Mouse (Mus musculus): Measurements from ENCODE around the gene Lix1l. TPM values are rescaled to one million over a fixed set of nuclear protein-coding genes. Genes with fewer than 3 reads are reported as not detected.
A peak's percentile ranks its signal among the peaks of the same experiment; 100 is the strongest.

The Lix1l gene
- polyA plus RNA-seq, 2 experiments, result 0.32 to 2.9 TPM

DNA sequence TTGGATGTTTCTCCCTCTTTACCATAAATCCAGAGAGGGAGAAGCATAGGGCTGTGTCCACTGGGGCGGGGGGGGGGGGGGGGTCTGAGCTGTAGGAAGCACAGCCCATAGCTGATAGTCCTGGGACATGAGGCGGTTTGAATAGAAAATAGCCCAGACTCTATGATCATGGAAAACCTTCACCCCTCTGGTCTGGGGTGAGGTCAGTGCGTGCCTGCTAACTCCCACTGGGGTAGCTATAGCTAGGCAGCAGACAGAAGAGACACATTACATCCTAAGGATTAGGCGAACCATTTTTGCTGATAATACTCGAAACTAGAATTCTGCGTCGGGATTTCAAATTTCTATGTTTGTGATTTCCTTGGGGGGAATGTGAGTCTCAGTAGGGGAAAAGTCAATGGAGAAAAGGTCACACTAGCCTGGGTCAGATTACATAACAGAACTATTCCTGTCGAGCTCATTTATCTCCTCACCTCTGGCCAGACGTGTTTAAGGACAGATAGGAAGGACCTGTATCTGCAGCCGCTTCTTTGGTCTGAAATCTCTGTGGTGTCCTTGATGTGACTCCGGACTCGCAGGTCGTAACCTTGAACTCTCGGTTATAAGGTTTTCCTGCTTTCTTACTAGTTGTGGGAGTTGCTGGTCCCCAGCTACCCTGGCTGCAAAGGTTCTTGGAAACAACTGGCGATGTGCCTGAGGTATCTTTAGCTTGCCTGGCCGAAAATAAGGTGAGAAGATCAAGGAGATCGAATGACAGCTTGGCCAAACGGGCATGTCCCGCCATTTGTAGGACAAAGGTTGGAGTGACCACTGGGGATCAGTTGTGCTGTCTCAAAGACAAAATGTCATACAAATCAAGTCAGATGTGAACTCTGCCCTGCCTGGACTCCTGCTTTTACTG is 27.1 kb upstream of the Lix1l start:
- Histone ChIP-seq H3K36me3 (replicated peaks; ENCODE audit: control insufficient read depth, insufficient read depth, low read depth) (no peaks in the 10 kb centered on the region), H3K4me1 (replicated peaks; ENCODE audit: control insufficient read depth in 2 of 2, insufficient read depth in 2 of 2, low read length in 1 of 2) (peaks cover 5 to 30% of the 10 kb centered on the region in 2 experiments), H3K4me3 (ENCODE audit: insufficient read depth in 1 of 2, low read depth in 2 of 2, low read length in 2 of 2) (no peak overlapping the region), H3K27ac (no peak overlapping the region), H3K4me2 (ENCODE audit: low read depth) (no peak overlapping the region), H3K27me3 (ENCODE audit: control insufficient read depth, insufficient read depth, low read length) (no peaks in the 10 kb centered on the region), H3K9ac (replicated peaks) (no peak overlapping the region), H3K9me3 (ENCODE audit: control insufficient read depth, low read length) (no peaks in the 10 kb centered on the region)
- ATAC-seq (ENCODE audit: insufficient read depth) (no peak), DNase-seq (ENCODE audit: low read depth in 3 of 3, low spot score in 3 of 3) (no peak)
- WGBS (ENCODE audit: insufficient replicate concordance), result 62% methylated on average over 18 of the region's 19 CpGs
- TF ChIP-seq CTCF (IDR thresholded peaks at IDR 0.05; ENCODE audit: low read depth) (no peak), EP300 (IDR thresholded peaks at IDR 0.05; ENCODE audit: low read depth) (no peak)

DNA sequence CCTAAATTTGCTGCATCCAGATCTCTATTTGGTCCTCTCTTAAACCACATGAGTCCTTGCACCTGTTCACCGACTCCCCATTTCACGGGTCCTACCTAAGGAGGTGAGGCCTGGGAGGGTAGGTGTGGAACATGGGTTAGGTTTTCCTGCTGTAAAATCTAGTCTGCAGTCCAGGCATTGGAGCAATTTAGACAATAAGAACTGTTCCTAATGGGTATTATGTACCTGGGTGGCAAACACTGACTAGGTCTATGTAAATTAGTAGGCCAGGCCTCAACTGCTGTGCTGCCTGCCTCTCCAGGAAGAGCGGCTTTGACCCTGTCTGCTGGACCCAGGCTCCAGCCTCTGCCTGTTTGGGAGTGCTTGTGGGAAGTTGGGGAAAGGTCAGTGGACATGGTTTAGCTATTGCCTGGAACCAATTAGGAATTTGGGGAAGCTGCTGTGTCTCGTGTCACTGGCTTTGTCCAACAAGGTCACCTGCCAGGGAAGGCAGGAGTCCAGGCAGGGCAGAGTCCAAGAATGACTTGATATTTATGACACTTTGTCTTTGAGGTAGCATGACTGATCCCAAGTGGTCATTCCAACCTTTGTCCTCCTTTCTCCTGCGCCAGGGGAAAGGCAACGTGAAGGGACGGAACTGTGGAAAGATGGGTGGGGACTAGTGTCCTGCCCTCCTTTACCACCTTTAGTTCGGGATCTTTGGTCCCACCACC is 25.5 kb upstream of the Lix1l start:
- TF ChIP-seq EP300 (IDR thresholded peaks at IDR 0.05; ENCODE audit: low read depth), result no peak
- TF ChIP-seq CTCF (IDR thresholded peaks at IDR 0.05; ENCODE audit: low read depth), result no peak
- no peak for DNase-seq (ENCODE audit: low read depth in 3 of 3, low spot score in 3 of 3)
- ATAC-seq (ENCODE audit: insufficient read depth), result no peak
- no peak overlapping the region for H3K4me2 ChIP-seq (ENCODE audit: low read depth)
- peaks cover 9 to 34% of the 10 kb centered on the region in 2 experiments for H3K4me1 ChIP-seq (replicated peaks; ENCODE audit: control insufficient read depth in 2 of 2, insufficient read depth in 2 of 2, low read length in 1 of 2)
- H3K27ac ChIP-seq, result no peak overlapping the region
- no peak overlapping the region for H3K4me3 ChIP-seq (ENCODE audit: insufficient read depth in 1 of 2, low read depth in 2 of 2, low read length in 2 of 2)
- no peaks in the 10 kb centered on the region for H3K27me3 ChIP-seq (ENCODE audit: control insufficient read depth, insufficient read depth, low read length)
- no peaks in the 10 kb centered on the region for H3K9me3 ChIP-seq (ENCODE audit: control insufficient read depth, low read length)
- H3K9ac ChIP-seq (replicated peaks), result no peak overlapping the region
- 83% methylated on average over 8 of the region's 8 CpGs for WGBS (ENCODE audit: insufficient replicate concordance)
- H3K36me3 ChIP-seq (replicated peaks; ENCODE audit: control insufficient read depth, insufficient read depth, low read depth), result no peaks in the 10 kb centered on the region

DNA sequence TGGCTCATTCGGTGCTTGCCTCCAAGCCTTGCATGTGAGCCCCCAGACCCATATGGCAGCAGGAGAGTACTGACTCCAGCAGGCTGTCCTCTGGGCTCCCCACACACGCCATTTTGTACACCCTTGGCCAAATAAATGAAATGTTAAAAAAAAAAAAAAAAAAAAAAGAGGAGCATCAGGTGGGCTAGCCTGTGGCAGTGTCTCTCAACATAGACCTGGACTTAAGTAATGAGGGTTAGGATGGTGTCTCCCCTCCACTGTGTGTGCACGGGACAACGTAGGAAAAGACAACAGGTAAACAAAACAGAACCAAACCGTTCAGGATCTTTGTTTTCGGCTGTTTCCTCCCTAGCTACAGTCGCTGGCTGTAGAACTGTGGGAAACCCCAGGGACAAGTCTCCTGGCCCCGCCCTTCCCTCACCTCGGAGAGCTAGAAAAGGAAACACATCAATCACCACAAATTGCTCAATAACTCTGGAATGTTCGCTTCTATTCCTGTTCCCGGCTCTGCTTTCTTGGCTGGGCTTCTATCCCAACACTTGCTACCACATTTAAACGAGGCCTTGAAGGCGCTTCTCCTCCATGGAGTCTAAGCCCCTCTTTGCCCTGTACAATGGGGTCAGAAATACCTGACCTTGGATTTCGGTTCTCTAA is 24.8 kb upstream of the Lix1l start:
- H3K36me3 ChIP-seq (replicated peaks; ENCODE audit: control insufficient read depth, insufficient read depth, low read depth), result no peaks in the 10 kb centered on the region
- H3K4me1 ChIP-seq (replicated peaks; ENCODE audit: control insufficient read depth in 2 of 2, insufficient read depth in 2 of 2, low read length in 1 of 2), result peaks cover 13 to 31% of the 10 kb centered on the region in 2 experiments
- H3K27me3 ChIP-seq (ENCODE audit: control insufficient read depth, insufficient read depth, low read length), result no peaks in the 10 kb centered on the region
- no peak for DNase-seq (ENCODE audit: low read depth in 3 of 3, low spot score in 3 of 3)
- peak overlapping the region; percentile 65 for H3K4me2 ChIP-seq (ENCODE audit: low read depth)
- peak overlapping the region; percentile 28 for H3K9ac ChIP-seq (replicated peaks)
- WGBS (ENCODE audit: insufficient replicate concordance), result 17% methylated on average over 14 of the region's 14 CpGs
- H3K27ac ChIP-seq, result no peak overlapping the region
- peak overlapping the region; percentile 43 to 45 for H3K4me3 ChIP-seq (ENCODE audit: insufficient read depth in 1 of 2, low read depth in 2 of 2, low read length in 2 of 2)
- TF ChIP-seq EP300 (IDR thresholded peaks at IDR 0.05; ENCODE audit: low read depth), result no peak
- no peak for TF ChIP-seq CTCF (IDR thresholded peaks at IDR 0.05; ENCODE audit: low read depth)
- peak; percentile 30; the same call in 1 of the 2 replicates for ATAC-seq (ENCODE audit: insufficient read depth)
- no peaks in the 10 kb centered on the region for H3K9me3 ChIP-seq (ENCODE audit: control insufficient read depth, low read length)

DNA sequence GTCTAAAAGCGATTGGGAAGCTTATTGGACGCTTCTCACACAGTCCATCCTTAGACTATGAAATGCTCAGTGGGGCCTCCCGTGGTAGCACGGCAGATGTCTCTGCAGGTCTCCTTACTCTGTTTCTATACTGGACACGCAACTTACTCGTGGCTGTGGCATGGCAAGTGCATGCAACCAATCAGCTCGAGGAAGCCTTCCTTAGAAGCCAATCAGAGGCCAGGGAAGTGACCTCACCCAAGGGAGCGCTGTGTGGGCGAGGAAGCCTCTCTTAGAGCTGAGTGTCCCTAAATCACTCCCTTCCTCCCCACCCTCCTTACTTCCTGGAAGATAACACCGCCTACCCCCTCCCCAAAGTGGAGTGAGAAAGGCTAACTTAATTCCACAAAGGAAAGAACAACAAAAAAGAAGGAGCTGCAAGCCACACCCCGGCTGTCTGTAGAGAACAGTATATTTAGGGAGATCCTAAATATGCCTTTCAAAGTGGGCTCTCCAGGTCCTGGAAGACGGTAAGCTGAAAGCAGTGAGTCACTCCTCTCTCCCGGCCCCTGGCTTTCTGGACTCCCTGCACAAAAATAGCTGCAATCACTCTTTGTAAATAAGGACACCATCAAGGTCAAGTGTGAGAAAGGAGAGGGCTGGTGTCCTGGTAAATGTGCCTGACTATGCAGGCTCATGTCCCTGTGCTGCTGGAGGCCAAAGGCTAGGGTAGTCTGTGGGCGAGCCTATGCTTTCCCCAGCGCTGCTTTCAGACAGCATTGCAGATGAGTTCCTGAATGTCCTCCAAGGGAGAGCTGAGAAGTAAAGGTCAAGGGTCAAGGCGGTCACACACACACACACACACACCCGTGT is 24.0 kb upstream of the Lix1l start, which contains the start of gene Gm16253:
Gene Gm16253 (plus strand): TSS at position 295 of the 852 bp plus-strand sequence.
- peak; percentile 68 to 85 (median 70) for DNase-seq (ENCODE audit: low read depth in 3 of 3, low spot score in 3 of 3)
- peak within 1 kb of the TSS; percentile 42 for H3K27ac ChIP-seq
- TF ChIP-seq EP300 (IDR thresholded peaks at IDR 0.05; ENCODE audit: low read depth), result no peak
- TF ChIP-seq CTCF (IDR thresholded peaks at IDR 0.05; ENCODE audit: low read depth), result peak; percentile 27; the same call in 1 of the 2 replicates
- no peaks in the 10 kb centered on the region for H3K9me3 ChIP-seq (ENCODE audit: control insufficient read depth, low read length)
- no peaks in the 10 kb centered on the region for H3K36me3 ChIP-seq (replicated peaks; ENCODE audit: control insufficient read depth, insufficient read depth, low read depth)
- peak; percentile 86 for ATAC-seq (ENCODE audit: insufficient read depth)
- WGBS (ENCODE audit: insufficient replicate concordance), result 14% methylated on average over 17 of the region's 17 CpGs
- peak within 1 kb of the TSS; percentile 28 for H3K9ac ChIP-seq (replicated peaks)
- H3K4me1 ChIP-seq (replicated peaks; ENCODE audit: control insufficient read depth in 2 of 2, insufficient read depth in 2 of 2, low read length in 1 of 2), result peaks cover 13 to 26% of the 10 kb centered on the region in 2 experiments
- H3K27me3 ChIP-seq (ENCODE audit: control insufficient read depth, insufficient read depth, low read length), result no peaks in the 10 kb centered on the region
- H3K4me3 ChIP-seq (ENCODE audit: insufficient read depth in 1 of 2, low read depth in 2 of 2, low read length in 2 of 2), result peak within 1 kb of the TSS; percentile 43 to 45
- peak within 1 kb of the TSS; percentile 65 for H3K4me2 ChIP-seq (ENCODE audit: low read depth)
